Mouse (Mus musculus): ENCODE measurements at regions not wholly inside any gene's neighbourhood (a gene's known extent, or its start where the extent isn't known, plus 50 kb on each side); places are given as distances from the start of the nearest gene placed in this dataset.

- DNase-seq (ENCODE audit: low spot score) = no peak
Measured at GRCm38 (mm10) chr9:61673575-61674203, 240.7 kb downstream of the Rplp1 start.

GRCm38 (mm10) chr9:61670986-61671385 lies 243.4 kb downstream of the Rplp1 start:
- no peak for DNase-seq (ENCODE audit: low spot score)

- DNase-seq (ENCODE audit: low spot score) = no peak
Measured at GRCm38 (mm10) chr9:61669729-61670520, 244.4 kb downstream of the Rplp1 start.

GRCm38 (mm10) chr9:61668723-61669122 lies 245.6 kb downstream of the Rplp1 start:
- no peak for DNase-seq (ENCODE audit: low spot score)

- DNase-seq (ENCODE audit: low spot score) = no peak
Measured at GRCm38 (mm10) chr9:61668157-61668697, 246.1 kb downstream of the Rplp1 start.

- no peak for DNase-seq (ENCODE audit: low spot score)
Measured at GRCm38 (mm10) chr9:61667453-61668074, 246.8 kb downstream of the Rplp1 start.

GRCm38 (mm10) chr9:61666761-61667332 lies 247.5 kb downstream of the Rplp1 start:
- DNase-seq (ENCODE audit: low spot score) = no peak

GRCm38 (mm10) chr9:61666118-61666517 lies 248.2 kb downstream of the Rplp1 start:
- DNase-seq (ENCODE audit: low spot score) = no peak

GRCm38 (mm10) chr9:61665254-61665653 lies 249.1 kb downstream of the Rplp1 start:
- DNase-seq (ENCODE audit: low spot score) = no peak

- no peak for DNase-seq (ENCODE audit: low spot score)
Measured at GRCm38 (mm10) chr9:61664000-61664622, 250.2 kb downstream of the Rplp1 start.

- DNase-seq (ENCODE audit: low spot score) = no peak
Measured at GRCm38 (mm10) chr9:61662055-61663028, 252.0 kb downstream of the Rplp1 start.

- DNase-seq (ENCODE audit: low spot score) = no peak
Measured at GRCm38 (mm10) chr9:61660191-61660590, 254.2 kb downstream of the Rplp1 start.

- DNase-seq (ENCODE audit: low spot score) = no peak
Measured at GRCm38 (mm10) chr9:61657996-61658395, 256.3 kb downstream of the Rplp1 start.

- no peak for DNase-seq (ENCODE audit: low spot score)
Measured at GRCm38 (mm10) chr9:61655433-61655981, 258.8 kb downstream of the Rplp1 start.

GRCm38 (mm10) chr9:61645661-61646425 lies 268.5 kb downstream of the Rplp1 start:
- no peak for DNase-seq (ENCODE audit: low spot score)

GRCm38 (mm10) chr9:61640739-61641138 lies 268.6 kb downstream of the Tle3 start:
- no peak for DNase-seq (ENCODE audit: low spot score)

GRCm38 (mm10) chr9:61638908-61639307 lies 266.7 kb downstream of the Tle3 start:
- no peak for DNase-seq (ENCODE audit: low spot score)

- no peak for DNase-seq (ENCODE audit: low spot score)
Measured at GRCm38 (mm10) chr9:61633936-61634335, 261.8 kb downstream of the Tle3 start.

GRCm38 (mm10) chr9:61632602-61633001 lies 260.4 kb downstream of the Tle3 start:
- DNase-seq (ENCODE audit: low spot score) = no peak

GRCm38 (mm10) chr9:61631097-61631496 lies 258.9 kb downstream of the Tle3 start:
- DNase-seq (ENCODE audit: low spot score) = peak; percentile 21

Data from layer of hippocampus, adult 9-10 months (tissue).